Mouse (Mus musculus): Measurements from ENCODE around the gene 4833439L19Rik.

The 4833439L19Rik gene

DNA sequence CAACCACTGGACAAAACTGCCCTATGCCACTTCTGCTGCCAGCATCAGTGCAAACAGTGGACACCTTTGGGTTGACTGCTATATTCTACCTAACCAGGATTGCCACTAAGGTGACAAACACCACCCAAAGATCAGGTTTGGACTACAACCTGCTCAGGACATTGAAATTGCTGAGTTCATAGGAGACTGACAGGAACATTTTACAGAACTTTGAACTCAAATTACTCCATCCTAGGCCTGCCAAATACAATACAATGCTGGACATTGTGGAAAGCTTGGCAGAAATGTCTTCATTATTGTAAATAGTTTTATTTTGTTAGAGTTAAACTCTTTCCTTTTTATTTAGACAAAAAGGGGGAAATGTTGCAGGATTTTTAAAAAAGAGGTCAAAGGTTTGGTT lies 44.1 kb downstream of the 4833439L19Rik start:
- DNase-seq (ENCODE audit: low spot score in 2 of 2) = no peak

DNA sequence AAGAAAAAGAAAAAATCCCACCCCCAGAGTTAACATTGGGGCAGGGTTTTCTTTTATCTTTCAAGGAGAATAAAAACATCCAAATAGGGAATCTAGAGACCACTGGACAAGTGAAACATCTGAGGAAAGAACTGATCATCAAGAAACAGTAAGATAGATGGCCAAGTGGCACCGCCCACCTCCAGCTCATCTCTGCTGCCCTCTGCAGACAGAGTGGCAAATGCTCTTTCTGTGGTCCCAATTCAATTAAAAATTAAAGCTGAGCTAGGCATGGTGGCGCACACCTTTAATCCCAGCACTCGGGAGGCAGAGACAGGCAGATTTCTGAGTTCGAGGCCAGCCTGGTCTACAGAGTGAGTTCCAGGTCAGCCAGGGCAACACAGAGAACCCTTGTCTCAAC lies 45.0 kb downstream of the 4833439L19Rik start:
- peak in 1 of 2 experiments; percentile 29 for DNase-seq (ENCODE audit: low spot score in 2 of 2)

DNA sequence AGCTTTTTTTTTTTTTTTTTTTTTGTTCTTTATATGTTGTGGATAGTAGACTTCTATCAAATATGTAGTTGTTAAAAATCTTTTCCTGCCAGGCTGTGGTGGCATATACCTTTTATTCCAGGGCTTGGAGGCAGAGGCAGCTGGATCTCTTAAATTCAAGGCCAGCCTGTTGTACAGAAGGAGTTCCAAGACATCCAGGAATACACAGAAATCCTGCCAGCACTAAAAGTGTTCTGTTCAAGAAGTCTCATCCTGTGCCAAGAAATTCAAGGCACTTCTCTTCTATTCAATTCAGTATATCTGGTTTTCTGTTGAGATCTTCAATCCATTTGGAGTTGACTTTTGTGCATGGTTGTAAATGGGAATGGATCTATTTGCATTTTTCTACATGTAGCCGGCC lies 59.3 kb downstream of the 4833439L19Rik start:
- no peak for DNase-seq (ENCODE audit: low spot score in 2 of 2)

DNA sequence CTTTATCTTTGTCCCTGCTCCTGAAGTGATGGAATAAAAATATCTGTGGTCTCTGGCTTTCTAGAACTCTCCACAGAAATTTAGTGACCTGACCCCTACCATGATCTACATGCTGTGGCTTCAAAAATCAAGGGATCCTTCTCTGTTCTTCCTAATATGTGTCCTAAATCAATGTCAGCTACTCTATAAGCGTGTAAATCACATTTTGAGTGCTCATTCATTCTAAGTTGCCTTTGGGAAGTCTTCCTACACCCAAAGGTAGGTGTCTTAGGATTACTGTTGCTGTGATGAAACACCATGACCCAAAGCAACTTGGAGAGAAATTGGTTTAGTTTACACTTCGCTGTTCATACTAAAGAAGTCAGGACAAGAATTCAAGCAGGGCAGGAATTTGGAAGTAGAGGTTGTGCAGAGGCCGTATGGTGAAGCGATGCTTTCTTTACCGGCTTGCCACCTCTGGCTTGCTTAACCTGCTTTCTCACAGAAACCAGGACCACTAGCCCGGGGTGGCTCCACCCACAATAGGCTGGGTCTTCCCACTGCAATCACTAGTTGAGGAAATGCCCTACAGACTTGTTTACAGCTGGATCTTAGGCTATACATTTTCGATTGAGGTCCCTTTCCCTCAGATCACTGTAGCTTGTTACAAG lies 60.5 kb downstream of the 4833439L19Rik start:
- no peak for DNase-seq (ENCODE audit: low spot score in 2 of 2)

DNA sequence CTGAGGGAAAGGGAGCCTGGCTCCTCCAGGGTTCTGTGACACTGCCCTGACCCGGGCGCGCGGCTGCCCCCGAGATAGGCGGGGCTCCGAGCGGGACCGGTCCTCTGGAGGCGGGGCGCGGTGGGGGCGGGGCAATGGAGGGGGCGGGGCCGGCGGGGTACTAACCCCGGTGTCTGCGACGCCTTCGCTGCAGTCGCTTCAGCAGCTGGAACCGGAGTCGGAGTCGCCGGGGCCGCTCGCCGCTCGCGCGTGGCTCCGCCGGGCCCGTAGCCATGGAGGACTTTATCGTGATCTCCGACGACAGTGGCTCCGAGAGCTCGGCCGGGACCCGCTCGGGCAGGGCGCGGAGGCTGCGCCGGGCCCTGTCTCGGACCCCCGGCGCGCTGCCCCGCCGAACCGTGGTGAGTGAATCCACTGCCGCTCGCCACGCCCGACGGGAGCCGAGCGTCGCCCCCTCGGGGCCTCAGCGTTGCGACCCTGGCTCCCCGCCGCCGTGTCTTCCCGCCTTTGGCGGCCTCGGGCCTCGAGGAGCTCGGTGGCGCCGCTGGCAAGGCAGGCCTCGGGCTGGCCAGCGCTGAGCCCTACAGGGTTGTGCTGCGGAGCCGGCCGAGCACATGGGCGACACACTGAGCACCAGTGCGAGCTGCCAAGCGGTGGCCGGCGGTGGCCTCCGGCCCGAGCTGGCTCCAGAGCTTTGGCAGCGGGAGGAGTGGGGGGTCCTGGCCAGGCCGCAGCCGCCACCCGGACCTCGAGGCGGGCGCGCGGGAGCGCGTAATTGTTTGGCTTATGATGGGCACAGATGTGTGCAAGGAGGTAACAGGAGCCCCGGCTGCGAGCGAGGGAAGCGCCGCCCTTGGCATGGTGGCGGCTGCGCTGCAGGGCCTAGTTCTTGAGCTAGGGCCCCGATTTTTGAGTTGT lies 61.4 kb downstream of the 4833439L19Rik start, which contains the start of gene Simc1:
Gene Simc1, plus strand, starts transcription at position 176 of the 918 bp plus-strand sequence.
- DNase-seq (ENCODE audit: low spot score in 2 of 2) = peak; percentile 49 to 65

DNA sequence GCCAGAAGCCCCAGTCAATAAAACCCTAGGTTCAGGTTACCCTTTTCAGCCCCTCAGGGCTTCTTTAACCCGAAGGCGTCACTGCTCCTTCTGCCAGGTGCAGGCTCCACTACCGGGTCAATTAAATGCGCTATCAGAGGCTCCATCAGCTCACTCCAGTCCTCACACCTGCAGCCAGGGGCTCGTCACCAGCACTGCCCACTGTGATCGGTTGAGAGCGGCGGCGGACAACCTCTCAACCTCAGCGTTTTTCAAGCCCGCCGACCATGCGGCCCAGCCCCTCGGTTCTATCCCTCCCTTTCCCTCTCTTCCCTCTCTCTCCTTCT lies 62.0 kb downstream of the 4833439L19Rik start:
- DNase-seq (ENCODE audit: low spot score in 2 of 2) = no peak

DNA sequence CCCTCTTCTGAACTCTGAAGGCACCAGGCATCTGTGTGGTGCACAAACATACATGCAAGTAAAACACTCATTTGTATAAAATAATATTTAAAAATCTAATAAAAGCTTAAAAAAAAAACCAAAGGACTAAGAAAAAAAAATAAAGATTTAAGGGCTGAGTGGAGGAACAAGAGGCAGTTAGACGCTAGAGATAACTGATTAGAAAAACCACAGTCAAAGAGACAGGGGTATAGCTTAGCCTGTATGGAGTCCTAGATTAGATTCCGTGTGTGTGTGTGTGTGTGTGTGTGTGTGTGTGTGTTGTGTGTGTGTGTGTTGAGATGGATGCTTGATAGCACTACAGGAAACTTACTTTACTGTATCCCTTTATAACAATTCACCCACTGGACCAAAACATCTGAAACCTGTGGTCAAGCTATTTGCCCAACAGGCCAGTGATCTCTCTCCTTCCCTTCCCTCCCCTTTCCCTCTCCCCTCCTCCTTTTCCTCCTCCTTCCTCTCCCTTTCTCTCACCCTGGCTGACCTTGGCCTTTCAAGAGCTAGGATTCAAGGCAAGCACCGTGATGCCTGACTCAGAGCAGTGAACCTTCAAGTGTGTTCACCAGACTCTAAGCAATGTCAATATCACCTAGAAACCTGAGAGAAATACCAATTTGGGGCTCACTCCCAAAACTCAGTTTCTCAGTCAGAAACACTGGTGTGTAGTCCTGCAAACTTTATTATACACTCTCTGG lies 63.1 kb downstream of the 4833439L19Rik start:
- no peak for DNase-seq (ENCODE audit: low spot score in 2 of 2)

DNA sequence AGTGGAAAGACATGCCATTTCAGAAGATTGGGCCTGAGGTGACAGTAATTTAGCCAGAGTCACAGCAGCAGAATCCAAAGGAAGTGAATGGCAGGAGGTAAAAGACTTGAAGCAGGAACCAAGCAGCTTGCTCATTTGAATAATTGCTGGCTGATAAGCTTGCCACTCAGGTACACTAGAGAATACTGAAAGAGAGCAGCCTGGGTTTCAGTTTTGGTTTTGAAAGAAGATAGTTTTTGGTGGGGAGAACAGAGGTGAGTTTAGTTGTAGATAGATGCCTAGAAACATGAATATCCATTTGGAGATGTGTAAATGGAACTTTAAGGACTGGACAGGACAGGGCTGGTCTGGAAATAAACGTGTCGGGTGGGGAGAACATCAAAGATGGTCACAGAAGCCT lies 63.9 kb downstream of the 4833439L19Rik start:
- no peak for DNase-seq (ENCODE audit: low spot score in 2 of 2)
